Mouse (Mus musculus) midbrain, postnatal 0 days (tissue): ENCODE measurements around the gene Otud4. TPM values are rescaled to one million over a fixed set of nuclear protein-coding genes. Genes with fewer than 3 reads are reported as not detected.

Experiments used
- ATAC-seq: fragments of 200-750 bp; cut with Nextera tagmentation; 2 replicates; pipeline ENCODE4 v1.8.0; 2017; ENCODE audit warnings: moderate number of reproducible peaks, mild to moderate bottlenecking, moderate TSS enrichment, moderate library complexity; ENCODE audit not compliant: low FRiP score
- DNase-seq: peaks from one replicate; pipeline ENCODE4 v3.0.0-alpha.2; 2015; ENCODE audit warnings: low spot score
- H3K27ac ChIP-seq: fragments of 300-500 bp; sonication (generic); 2 replicates; pipeline ENCODE4 v1.5.1; 2014; ENCODE audit warnings: low read depth, mild to moderate bottlenecking, low read length, mixed read lengths
- H3K27me3 ChIP-seq: fragments of 300-500 bp; sonication (generic); 2 replicates; pipeline ENCODE4 v1.6.1; 2014; ENCODE audit warnings: low read length, control low read depth, mixed read lengths; ENCODE audit not compliant: insufficient read depth
- H3K36me3 ChIP-seq: fragments of 300-500 bp; sonication (generic); 2 replicates; pipeline ENCODE4 v1.6.1; 2014; ENCODE audit warnings: low read length, control low read depth, mixed read lengths; ENCODE audit not compliant: insufficient read depth
- H3K4me1 ChIP-seq: fragments of 300-500 bp; sonication (generic); 2 replicates; pipeline ENCODE4 v1.6.1; 2014; ENCODE audit warnings: mild to moderate bottlenecking, control low read depth, antibody characterized with exemption, low read length, mixed read lengths; ENCODE audit not compliant: insufficient read depth
- H3K4me2 ChIP-seq: fragments of 300-500 bp; sonication (generic); 2 replicates; pipeline ENCODE4 v1.6.1; 2014; ENCODE audit warnings: low read depth, mild to moderate bottlenecking, low read length, mixed read lengths; ENCODE audit not compliant: poor library complexity, severe bottlenecking
- H3K4me3 ChIP-seq: fragments of 300-500 bp; sonication (generic); 2 replicates; pipeline ENCODE4 v1.5.1; 2014; ENCODE audit warnings: low read depth, mild to moderate bottlenecking, low read length, moderate library complexity
- H3K9ac ChIP-seq: fragments of 300-500 bp; sonication (generic); replicated peaks from 2 replicates; pipeline ENCODE4 v1.6.1; 2014; ENCODE audit warnings: mild to moderate bottlenecking, low read length, moderate library complexity, mixed read lengths; ENCODE audit not compliant: poor library complexity, severe bottlenecking
- H3K9me3 ChIP-seq: fragments of 300-500 bp; sonication (generic); 2 replicates; pipeline ENCODE4 v1.6.1; 2016; ENCODE audit warnings: low read length, control low read depth
- CTCF ChIP-seq: IDR thresholded peaks from 2 replicates; pipeline ENCODE4 v1.5.1; 2016; ENCODE audit warnings: antibody characterized with exemption, mild to moderate bottlenecking
- WGBS: fragments of 180-500 bp; shearing (Covaris S2); extraction: QIAGEN DNeasy Blood & Tissue Kit; methylation state at CpG from one replicate; pipeline ENCODE4 v1.1.7; 2014; 5-methylcytosine and 5-hydroxymethylcytosine counted together
- polyA plus RNA-seq: library from polyadenylated mRNA; unstranded; fragments of >200 nt; fragmentation: Nextera tagmentation; extraction: Ambion mirVana; gene quantifications from 2 replicates; pipeline ENCODE4 v1.2.1, GENCODE M21; 2015
- total RNA-seq: library from RNA; depleted of rRNA; stranded (reverse); fragments of >200 nt; gene quantifications from 2 replicates; pipeline ENCODE4 v1.2.3, GENCODE M21; 2014; rRNA removed

The Otud4 gene
- total and polyA plus RNA-seq, 2 experiments from 2014 or later, result 6.4 to 24.3 TPM

DNA sequence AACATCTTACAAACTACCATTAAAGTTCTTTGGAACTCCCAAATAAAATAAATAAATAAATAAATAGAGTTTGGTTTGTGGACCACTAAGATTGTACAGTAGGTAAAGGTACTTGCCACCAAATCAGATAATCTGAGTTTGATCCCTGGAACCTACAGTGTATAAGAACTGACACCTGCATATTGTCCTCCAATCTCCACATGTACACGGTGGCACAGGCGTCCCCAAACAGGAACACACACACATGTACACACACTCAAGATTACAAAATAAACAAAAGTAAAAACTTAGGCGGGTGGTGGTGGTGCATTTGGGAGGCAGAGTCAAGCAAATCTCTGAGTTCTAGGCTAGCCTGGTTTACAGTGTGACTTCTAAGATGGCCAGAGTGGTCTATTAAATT, 67.3 kb downstream of the Otud4 start:
- TF ChIP-seq CTCF, result no peak
- H3K4me2 ChIP-seq, result no peak overlapping the region
- H3K27me3 ChIP-seq, result no peaks in the 10 kb centered on the region
- H3K9me3 ChIP-seq, result no peaks in the 10 kb centered on the region
- ATAC-seq, result no peak
- H3K4me3 ChIP-seq, result no peak overlapping the region
- no peaks in the 10 kb centered on the region for H3K4me1 ChIP-seq
- WGBS, result 96% methylated on average over 3 of the region's 3 CpGs
- H3K27ac ChIP-seq, result no peak overlapping the region
- DNase-seq, result no peak
- H3K9ac ChIP-seq, result no peak overlapping the region
- peaks cover 33% of the 10 kb centered on the region for H3K36me3 ChIP-seq

DNA sequence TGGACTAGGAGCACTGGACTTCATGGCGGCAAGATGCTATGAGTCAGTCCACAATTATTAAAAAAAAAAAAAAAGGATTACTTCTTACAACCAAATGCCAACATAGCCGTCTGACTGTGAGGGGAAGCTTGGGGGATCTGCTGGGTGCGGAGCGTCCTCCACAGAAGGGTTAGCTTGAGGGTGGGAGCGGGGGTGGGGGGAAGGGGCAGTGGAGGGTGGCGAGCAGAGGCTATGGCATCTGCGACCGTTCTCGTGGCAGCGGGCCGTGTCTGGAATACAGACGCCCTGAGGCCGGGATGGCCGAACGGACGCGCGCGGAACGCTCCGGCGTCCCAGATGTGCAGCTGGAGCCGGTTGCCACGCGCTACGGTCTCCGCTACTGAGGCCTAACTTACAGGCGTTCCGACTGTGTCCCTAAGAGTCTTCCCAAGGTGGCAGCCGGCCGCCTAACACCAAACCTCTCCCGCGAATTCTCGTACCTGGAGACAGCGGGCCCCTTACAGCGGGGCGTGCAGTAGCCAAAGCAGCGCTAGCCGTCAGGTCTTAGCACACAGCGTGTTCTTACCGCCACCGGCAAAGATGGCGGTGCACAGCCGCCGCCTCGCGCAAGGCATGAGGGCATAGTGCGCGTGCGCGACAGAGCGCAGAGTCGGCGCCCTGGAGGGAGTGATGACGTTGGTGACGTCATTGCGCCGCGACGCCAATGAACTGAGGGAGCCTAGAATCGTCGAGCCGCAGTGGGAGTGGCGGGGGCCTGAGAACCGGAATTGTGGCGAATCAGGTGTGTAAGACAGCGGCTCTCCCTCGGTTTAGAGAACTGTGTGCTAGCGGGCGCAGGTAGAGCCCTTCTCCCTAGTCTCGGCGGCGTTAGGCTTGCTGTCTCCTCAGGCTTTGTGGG, 71.9 kb downstream of the Otud4 start, which contains the start of the genes Abce1 and Anapc10:
Gene Abce1, minus strand, starts transcription at position 677 of the 898 bp plus-strand sequence.
Gene Anapc10, plus strand, starts transcription at position 757 of the 898 bp plus-strand sequence.
- Histone ChIP-seq H3K4me3 (peak within 1 kb of the TSS; percentile 82), H3K4me2 (peak within 1 kb of the TSS; percentile 83), H3K9me3 (no peaks in the 10 kb centered on the region), H3K36me3 (peaks cover 2% of the 10 kb centered on the region), H3K27ac (peak within 1 kb of the TSS; percentile 93), H3K27me3 (no peaks in the 10 kb centered on the region), H3K9ac (peak within 1 kb of the TSS; percentile 79), H3K4me1 (no peaks in the 10 kb centered on the region)
- ATAC-seq (peak; percentile 99), DNase-seq (peak; percentile 99)
- TF ChIP-seq CTCF, result no peak
- WGBS, result under 1% methylated on average over 73 of the region's 73 CpGs

GRCm38 (mm10) chr8:79712676-79713075, 73.3 kb downstream of the Otud4 start:
- H3K9me3 ChIP-seq, result no peaks in the 10 kb centered on the region
- H3K27me3 ChIP-seq, result no peaks in the 10 kb centered on the region
- H3K27ac ChIP-seq, result no peak overlapping the region
- no peak overlapping the region; the same call in 1 of the 2 replicates for H3K9ac ChIP-seq
- peak overlapping the region; percentile 46 for H3K4me2 ChIP-seq
- H3K4me1 ChIP-seq, result no peaks in the 10 kb centered on the region
- 61% methylated on average over 5 of the region's 6 CpGs for WGBS
- no peak overlapping the region for H3K4me3 ChIP-seq
- DNase-seq, result no peak
- no peak for ATAC-seq
- TF ChIP-seq CTCF, result no peak
- peaks cover 4% of the 10 kb centered on the region; the same call in 1 of the 2 replicates for H3K36me3 ChIP-seq

DNA sequence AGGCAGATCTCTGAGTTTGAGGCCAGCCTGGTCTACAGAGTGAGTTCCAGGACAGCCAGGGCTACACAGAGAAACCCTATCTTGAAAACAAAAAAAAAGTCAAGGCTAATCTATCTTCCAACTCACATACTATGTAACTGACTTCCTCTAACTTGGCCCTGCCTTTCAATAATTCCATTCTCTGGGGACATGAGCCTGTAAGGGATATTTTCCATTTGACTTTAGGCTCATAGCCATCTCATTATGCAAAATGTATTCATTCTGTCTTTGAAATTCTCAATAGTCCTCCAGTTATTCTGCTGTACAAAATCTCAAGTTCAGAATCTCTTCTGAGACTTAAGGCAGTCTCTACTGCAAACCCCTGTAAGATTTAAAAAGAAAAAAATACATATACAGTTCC, 82.1 kb downstream of the Otud4 start:
- Histone ChIP-seq H3K4me3 (no peak overlapping the region), H3K9me3 (no peaks in the 10 kb centered on the region), H3K9ac (no peak overlapping the region), H3K27ac (no peak overlapping the region), H3K27me3 (no peaks in the 10 kb centered on the region), H3K4me2 (no peak overlapping the region), H3K36me3 (peaks cover 30% of the 10 kb centered on the region), H3K4me1 (no peaks in the 10 kb centered on the region)
- ATAC-seq (no peak), DNase-seq (no peak)
- no peak for TF ChIP-seq CTCF

DNA sequence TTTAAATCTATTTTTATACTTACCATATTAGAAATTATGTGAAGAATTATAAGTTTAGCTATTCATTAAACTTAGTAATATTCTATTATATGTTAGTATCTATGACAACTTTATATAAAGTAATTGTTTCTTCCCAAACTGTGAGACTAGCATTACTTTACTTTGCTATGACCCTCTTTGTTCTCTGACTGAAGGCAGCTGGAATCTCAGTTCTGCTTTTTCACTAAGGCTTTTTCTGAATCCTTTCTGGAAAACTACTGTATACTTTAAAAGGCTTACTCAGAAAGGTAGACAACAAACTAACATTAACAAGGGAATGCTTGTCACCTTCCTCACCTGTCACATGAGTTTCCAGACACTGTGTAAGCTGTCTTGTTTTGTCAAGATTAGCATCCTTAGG, 83.9 kb downstream of the Otud4 start:
- no peak overlapping the region for H3K4me3 ChIP-seq
- no peaks in the 10 kb centered on the region for H3K4me1 ChIP-seq
- no peak for DNase-seq
- no peaks in the 10 kb centered on the region for H3K9me3 ChIP-seq
- TF ChIP-seq CTCF, result no peak
- H3K27me3 ChIP-seq, result no peaks in the 10 kb centered on the region
- H3K36me3 ChIP-seq, result peaks cover 25% of the 10 kb centered on the region
- H3K9ac ChIP-seq, result no peak overlapping the region
- no peak overlapping the region for H3K27ac ChIP-seq
- H3K4me2 ChIP-seq, result no peak overlapping the region
- ATAC-seq, result no peak

- no peak overlapping the region for H3K9ac ChIP-seq
- H3K27me3 ChIP-seq, result no peaks in the 10 kb centered on the region
- ATAC-seq, result no peak
- no peak overlapping the region for H3K4me3 ChIP-seq
- WGBS, result 60% methylated on average over 3 of the region's 3 CpGs
- no peak overlapping the region for H3K4me2 ChIP-seq
- no peaks in the 10 kb centered on the region for H3K4me1 ChIP-seq
- H3K36me3 ChIP-seq, result peaks cover 25% of the 10 kb centered on the region
- no peak overlapping the region for H3K27ac ChIP-seq
- H3K9me3 ChIP-seq, result no peaks in the 10 kb centered on the region
- DNase-seq, result no peak
- no peak for TF ChIP-seq CTCF
Measured at GRCm38 (mm10) chr8:79724589-79724988, 85.2 kb downstream of the Otud4 start.

Other genes with a start within 250 kb of the Otud4 start
- gene Smad1, start 240.1 kb upstream of the Otud4 start, total RNA-seq, result 75.6 and 78.8 TPM in 2 replicates
- gene Smad1, start 240.1 kb upstream of the Otud4 start, polyA plus RNA-seq, result 49.1 and 52.5 TPM in 2 replicates
- 80.7 and 88.6 TPM in 2 replicates for gene Abce1, start 72.1 kb downstream of the Otud4 start, total RNA-seq
- 59.6 and 61.9 TPM in 2 replicates for gene Abce1, start 72.1 kb downstream of the Otud4 start, polyA plus RNA-seq
- 8.3 and 8.6 TPM in 2 replicates for gene Anapc10, start 72.2 kb downstream of the Otud4 start, total RNA-seq
- gene Anapc10, start 72.2 kb downstream of the Otud4 start, polyA plus RNA-seq, result 39.2 and 39.7 TPM in 2 replicates